Mouse (Mus musculus) CH12.LX (cell line): ENCODE data around the gene Pld2. TPM values are rescaled to one million over a fixed set of nuclear protein-coding genes. Genes with fewer than 3 reads are reported as not detected.

ENCODE experiments used
- DNase-seq: peaks from one replicate; pipeline ENCODE4 v3.0.0-alpha.2; 2013; ENCODE audit errors: extremely low read depth
- H3K27ac ChIP-seq: 2 replicates; pipeline ENCODE4 v1.5.1; 2012; ENCODE audit warnings: low read depth, mild to moderate bottlenecking, control low read depth, moderate library complexity; ENCODE audit not compliant: insufficient read depth
- H3K27me3 ChIP-seq: replicated peaks from 2 replicates; pipeline ENCODE3; 2012; ENCODE audit warnings: inconsistent platforms
- H3K36me3 ChIP-seq, 2 experiments: replicated peaks in 1 of 2; 2 replicates each; pipeline versions ENCODE3 to v1.6.1; 2012; ENCODE audit warnings: inconsistent platforms in 1 of 2, low read length in 1 of 2, mild to moderate bottlenecking in 1 of 2, mixed read lengths in 1 of 2, moderate library complexity in 1 of 2; ENCODE audit not compliant: control insufficient read depth in 1 of 2, insufficient read depth in 1 of 2
- H3K4me1 ChIP-seq, 2 experiments: 2 replicates each; pipeline ENCODE4 v1.6.1; 2012; ENCODE audit warnings: inconsistent platforms in 1 of 2, moderate library complexity in 1 of 2; ENCODE audit not compliant: insufficient read depth in 2 of 2, control insufficient read depth in 1 of 2
- H3K4me2 ChIP-seq: 2 replicates; pipeline ENCODE4 v1.6.1; 2012; ENCODE audit warnings: low read depth, mild to moderate bottlenecking, control low read depth; ENCODE audit not compliant: poor library complexity, insufficient read depth, severe bottlenecking
- H3K4me3 ChIP-seq, 3 experiments: fragments of 150-350 bp in 1 of 3; sonication (generic) in 1 of 3; replicated peaks in 1 of 3; 2 replicates each; pipeline versions ENCODE3 to v1.5.1; 2011 to 2012; ENCODE audit warnings: low read depth in 2 of 3, low read length in 2 of 3, mild to moderate bottlenecking in 2 of 3, moderate library complexity in 2 of 3, control low read depth in 1 of 3, improper control_type of control experiment in 1 of 3, inconsistent platforms in 1 of 3, mixed read lengths in 1 of 3; ENCODE audit not compliant: poor library complexity in 1 of 3
- H3K79me2 ChIP-seq: replicated peaks from 2 replicates; pipeline ENCODE4 v1.6.1; 2012; ENCODE audit warnings: mild to moderate bottlenecking, moderate library complexity; ENCODE audit not compliant: control insufficient read depth, poor library complexity, insufficient read depth, severe bottlenecking; ENCODE audit errors: extremely low read depth
- H3K9ac ChIP-seq: 2 replicates; pipeline ENCODE4 v1.6.1; 2012; ENCODE audit warnings: low read depth, mild to moderate bottlenecking, control low read depth, moderate library complexity; ENCODE audit not compliant: insufficient read depth
- H3K9me3 ChIP-seq: replicated peaks from 2 replicates; pipeline ENCODE3; 2012; ENCODE audit warnings: low read length, inconsistent platforms, mixed read lengths
- BHLHE40 ChIP-seq: IDR thresholded peaks from 2 replicates; pipeline ENCODE4 v1.6.1; 2011; ENCODE audit warnings: mild to moderate bottlenecking, low read depth, low read length, improper control_type of control experiment
- CHD1 ChIP-seq: IDR thresholded peaks from 2 replicates; pipeline ENCODE4 v1.6.1; 2012; ENCODE audit warnings: low read depth, low read length, improper control_type of control experiment, inconsistent platforms
- CTCF ChIP-seq, 2 experiments: IDR thresholded peaks in 1 of 2; conservative IDR thresholded peaks in 1 of 2; 2 replicates each; pipeline ENCODE4 v1.5.1; 2011 to 2012; ENCODE audit warnings: low read depth in 2 of 2, low read length in 2 of 2, improper control_type of control experiment in 1 of 2, inconsistent platforms in 1 of 2, mild to moderate bottlenecking in 1 of 2, moderate library complexity in 1 of 2
- E2F4 ChIP-seq: IDR thresholded peaks from 2 replicates; pipeline ENCODE4 v1.6.1; 2011; ENCODE audit warnings: low read depth, low read length, improper control_type of control experiment; ENCODE audit not compliant: insufficient replicate concordance
- EP300 ChIP-seq: IDR thresholded peaks from 2 replicates; pipeline ENCODE4 v1.6.1; 2011; ENCODE audit warnings: low read length, improper control_type of control experiment
- HCFC1 ChIP-seq: IDR thresholded peaks from 2 replicates; pipeline ENCODE4 v1.6.1; 2012; ENCODE audit warnings: low read depth, mild to moderate bottlenecking, inconsistent platforms, low read length, improper control_type of control experiment
- KAT2A ChIP-seq: IDR thresholded peaks from 2 replicates; pipeline ENCODE4 v1.6.1; 2012; ENCODE audit warnings: low read length, improper control_type of control experiment, inconsistent platforms; ENCODE audit not compliant: insufficient replicate concordance
- MYC ChIP-seq: IDR thresholded peaks from 2 replicates; pipeline ENCODE4 v1.6.1; 2011; ENCODE audit warnings: low read depth, mild to moderate bottlenecking, improper control_type of control experiment, low read length
- NELFE ChIP-seq: IDR thresholded peaks from 2 replicates; pipeline ENCODE4 v1.6.1; 2011; ENCODE audit warnings: low read depth, low read length, improper control_type of control experiment
- PAX5 ChIP-seq: IDR thresholded peaks from 2 replicates; pipeline ENCODE4 v1.6.1; 2012; ENCODE audit warnings: low read length, inconsistent platforms, mixed read lengths
- POLR2A ChIP-seq: IDR thresholded peaks from 2 replicates; pipeline ENCODE4 v1.6.1; 2011; ENCODE audit warnings: low read depth, mild to moderate bottlenecking, improper control_type of control experiment, low read length
- RAD21 ChIP-seq: IDR thresholded peaks from 2 replicates; pipeline ENCODE4 v1.6.1; 2011; ENCODE audit warnings: low read depth, mild to moderate bottlenecking, low read length, improper control_type of control experiment, moderate library complexity
- SIN3A ChIP-seq: IDR thresholded peaks from 2 replicates; pipeline ENCODE4 v1.6.1; 2012; ENCODE audit warnings: low read length, improper control_type of control experiment, inconsistent platforms
- TBP ChIP-seq: conservative IDR thresholded peaks from 2 replicates; pipeline ENCODE4 v1.6.1; 2011; ENCODE audit warnings: low read depth, low read length, improper control_type of control experiment
- USF2 ChIP-seq: conservative IDR thresholded peaks from 2 replicates; pipeline ENCODE4 v1.6.1; 2011; ENCODE audit warnings: low read depth, low read length, improper control_type of control experiment
- ZC3H11A ChIP-seq: IDR thresholded peaks from 2 replicates; pipeline ENCODE4 v1.6.1; 2012; ENCODE audit warnings: low read depth, mild to moderate bottlenecking, inconsistent platforms, low read length, improper control_type of control experiment
- ZKSCAN1 ChIP-seq: IDR thresholded peaks from 2 replicates; pipeline ENCODE4 v1.6.1; 2012; ENCODE audit warnings: low read depth, inconsistent platforms, low read length, improper control_type of control experiment, borderline replicate concordance
- ZNF384 ChIP-seq: IDR thresholded peaks from 2 replicates; pipeline ENCODE4 v1.6.1; 2012; ENCODE audit warnings: low read depth, low read length, improper control_type of control experiment, inconsistent platforms
- dilution Hi-C: fragments of 300-500 bp; cut with MboI; formaldehyde crosslinking; loops from 2 replicates; pipeline ENCODE4 v1.14.3; 2020; ENCODE audit warnings: low sequenced_read_pairs; ENCODE audit not compliant: extremely low pct_unique_long_range_greater_than_20kb, extremely low pct_ligation_motif_present
- in situ Hi-C: fragments of 300-500 bp; cut with MboI; formaldehyde crosslinking; loops from 3 replicates; pipeline ENCODE4 v1.14.3; 2019; ENCODE audit warnings: low sequenced_read_pairs, low pct_ligation_motif_present, low pct_unique_long_range_greater_than_20kb, mixed read lengths
- polyA plus RNA-seq: library from polyadenylated mRNA; unstranded; fragments of >175 nt; gene quantifications from 2 replicates; pipeline ENCODE4 v1.2.1, GENCODE M21; 2012; ENCODE audit warnings: low read depth; ENCODE audit not compliant: insufficient read length
- total RNA-seq, 2 experiments: library from RNA; depleted of rRNA; stranded (reverse); fragments of 300-350 nt in 1 of 2; fragments of >200 nt in 1 of 2; gene quantifications; 2 replicates each; pipeline ENCODE4 v1.2.3; 2012 to 2014

Gene Pld2
- total and polyA plus RNA-seq, 3 experiments, result 3.4 to 6.7 (median 4.8) TPM

- TF ChIP-seq RAD21, result no peak
- TF ChIP-seq HCFC1, result no peak
- TF ChIP-seq MYC, result 0 out of 2 replicates have a peak, but pooled peaks have one; percentile 27
- TF ChIP-seq EP300, result 0 out of 2 replicates have a peak, but pooled peaks have one; percentile 36
- TF ChIP-seq E2F4, result no peak
- TF ChIP-seq SIN3A, result peak; percentile 83
- no peak for TF ChIP-seq USF2
- no peak; the same call in 1 of the 2 replicates for TF ChIP-seq NELFE
Observed at GRCm38 (mm10) chr11:70563470-70564275, 23.8 kb downstream of the Pld2 start (continued).

GRCm38 (mm10) chr11:70564276-70564873 is 24.5 kb downstream of the Pld2 start:
- no peak for DNase-seq
- Histone ChIP-seq H3K27me3 (no peaks in the 10 kb centered on the region), H3K4me1 (peaks cover 8 to 63% of the 10 kb centered on the region in 2 experiments; a peak in 3 of 4 replicates), H3K79me2 (peaks cover 17% of the 10 kb centered on the region), H3K27ac (no peak overlapping the region), H3K9me3 (no peaks in the 10 kb centered on the region), H3K36me3 (peaks cover 3 to 43% of the 10 kb centered on the region in 2 experiments), H3K4me3 (peak overlapping the region in 2 of 3 experiments; percentile 82 to 97), H3K9ac (peak overlapping the region; percentile 78; the same call in 1 of the 2 replicates), H3K4me2 (peak overlapping the region; percentile 75)
- in situ Hi-C loops (loop anchor here (5.0 kb wide), 1 partner anchor 37 kb away; the partner anchor contains the start of gene Psmb6), dilution Hi-C loops (no loop called here)
- TF ChIP-seq E2F4 (no peak), PAX5 (no peak), CHD1 (0 out of 2 replicates have a peak, but pooled peaks have one; percentile 13), ZC3H11A (no peak), POLR2A (no peak), ZNF384 (peak; percentile 84), RAD21 (no peak; the same call in 1 of the 2 replicates), BHLHE40 (no peak), KAT2A (no peak), TBP (no peak), CTCF (conservative IDR thresholded peaks at IDR 0.05 in 1 of 2, IDR thresholded peaks at IDR 0.05 in 1 of 2; ENCODE audit: low read depth in 2 of 2, low read length in 2 of 2) (no peak), ZKSCAN1 (no peak)
- TF ChIP-seq, all 38 proteins: peak for 2
